Mouse (Mus musculus) olfactory bulb, adult 2 months (tissue): ENCODE data around the gene Papss1.

ENCODE experiments used
- CTCF ChIP-seq: fragments of 200-500 bp; IDR thresholded peaks from 2 replicates; pipeline ENCODE4 v1.5.1; 2012; ENCODE audit warnings: low read depth, mild to moderate bottlenecking, low read length, moderate library complexity; ENCODE audit not compliant: insufficient read depth
- POLR2A ChIP-seq: fragments of 200-500 bp; IDR thresholded peaks from 2 replicates; pipeline ENCODE4 v1.6.1; 2012; ENCODE audit warnings: mild to moderate bottlenecking, low read depth, low read length, moderate library complexity; ENCODE audit not compliant: insufficient read depth

DNA sequence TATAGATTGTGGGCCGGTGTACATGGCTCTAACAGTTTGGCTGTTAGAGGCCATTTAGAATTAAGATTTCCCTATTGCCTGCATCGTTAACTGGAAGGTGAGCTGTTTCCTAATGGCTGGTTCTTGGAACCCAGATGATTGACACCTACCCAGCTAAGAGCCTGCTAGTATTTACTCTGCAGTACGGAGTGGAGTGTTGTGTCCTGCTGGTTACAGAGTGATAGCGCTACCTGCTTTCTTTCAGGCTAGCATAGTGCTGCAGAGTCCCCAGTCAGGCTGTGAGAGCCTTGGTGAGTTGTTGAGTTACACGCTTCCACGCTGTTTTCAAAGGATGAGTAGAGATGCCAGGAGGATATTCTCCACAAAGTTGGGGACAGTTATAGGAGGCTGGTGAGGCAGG, 46.0 kb downstream of the Papss1 start:
- TF ChIP-seq POLR2A: no peak
- TF ChIP-seq CTCF: no peak
